Mouse (Mus musculus) common myeloid progenitor, adult 5-6 weeks (primary cell): ENCODE data around the gene Cradd. TPM values are rescaled to one million over a fixed set of nuclear protein-coding genes. Genes with fewer than 3 reads are reported as not detected.
A peak's percentile ranks its signal among the peaks of the same experiment; 100 is the strongest.

Experiments
- ATAC-seq: replicated peaks from 2 replicates; pipeline ENCODE4 v1.8.0; 2016; ENCODE audit warnings: low read depth, mild to moderate bottlenecking, moderate TSS enrichment, inconsistent platforms; ENCODE audit not compliant: poor library complexity, severe bottlenecking
- total RNA-seq: library from RNA; stranded (forward); fragments of 200-1000, 187-1606 nt; gene quantifications from 2 replicates; pipeline ENCODE4 v1.2.3, GENCODE M21; 2017

Cradd gene
- total RNA-seq, 1 experiment from 2014 or later: 3.7 TPM

GRCm38 (mm10) chr10:95283434-95283833 lies 40.5 kb downstream of the Cradd start:
- peak; percentile 66 for ATAC-seq

DNA sequence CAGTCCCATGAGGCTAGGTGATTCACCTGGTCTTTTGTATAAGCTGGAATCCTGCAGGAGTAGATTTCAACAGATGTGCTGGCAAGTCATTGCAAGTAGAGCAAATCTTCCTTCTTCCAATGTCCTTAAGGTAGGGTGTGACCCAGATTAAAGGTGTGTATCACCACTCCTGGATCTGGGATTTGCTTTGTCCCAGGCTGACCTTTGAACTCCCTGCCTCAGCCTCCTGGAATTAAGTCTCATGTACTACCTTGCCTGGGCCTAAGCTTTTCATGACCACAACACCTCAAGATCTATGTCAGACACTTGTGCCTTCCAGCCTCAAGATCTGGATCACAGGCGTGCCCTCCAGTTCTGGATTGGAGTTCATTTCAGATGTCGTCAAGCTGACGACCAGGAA lies 41.9 kb downstream of the Cradd start:
- no peak for ATAC-seq

DNA sequence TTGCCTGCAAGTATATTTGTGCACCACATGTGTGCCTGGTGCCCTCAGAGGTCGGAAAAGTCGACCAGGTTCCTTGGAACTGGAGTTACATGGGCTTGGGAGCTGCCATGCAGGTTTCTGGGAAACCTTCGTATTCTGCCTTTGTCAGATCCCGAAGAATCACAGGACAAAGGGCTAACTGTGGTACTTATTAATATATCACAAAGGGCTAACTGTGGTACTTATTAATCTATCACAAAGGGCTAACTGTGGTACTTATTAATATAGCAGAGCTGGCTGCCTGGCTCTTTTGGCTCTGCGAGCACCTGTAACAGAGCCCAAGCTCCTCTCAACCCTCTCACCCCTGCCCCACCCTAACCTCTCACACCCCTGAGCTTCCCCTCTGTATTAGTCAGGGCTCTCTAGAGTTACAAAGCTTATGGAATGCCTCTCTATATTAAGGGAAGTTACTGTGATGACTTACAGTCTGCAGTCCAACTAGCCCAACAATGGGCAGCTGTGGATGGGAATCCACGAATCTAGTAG lies 42.4 kb downstream of the Cradd start:
- no peak for ATAC-seq

GRCm38 (mm10) chr10:95280327-95280726 lies 43.6 kb downstream of the Cradd start:
- ATAC-seq: no peak

GRCm38 (mm10) chr10:95279459-95279858 lies 44.5 kb downstream of the Cradd start:
- ATAC-seq: no peak

- no peak for ATAC-seq
These were observed 45.8 kb downstream of the Cradd start for GRCm38 (mm10) chr10:95278085-95278484.

DNA sequence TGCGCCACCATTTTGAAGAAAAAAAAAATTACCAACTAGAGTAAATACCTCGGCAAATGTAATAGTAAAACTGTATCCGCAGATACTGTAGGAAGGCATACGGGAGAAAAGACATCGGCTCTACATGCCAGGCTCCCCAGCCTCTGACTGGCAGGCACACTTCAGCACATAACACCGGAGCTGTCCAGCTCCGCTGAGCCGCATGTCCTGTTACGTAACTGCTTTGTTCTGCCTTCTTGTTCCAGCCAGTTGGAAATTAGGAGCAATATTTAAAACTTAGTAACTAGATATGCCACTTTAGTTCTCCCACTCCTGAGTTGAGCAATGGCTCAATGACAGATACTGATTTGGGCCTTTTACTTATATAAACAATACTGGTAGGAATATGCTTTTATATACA lies 48.4 kb downstream of the Cradd start:
- no peak for ATAC-seq

- no peak for ATAC-seq
These were observed 50.7 kb downstream of the Cradd start for GRCm38 (mm10) chr10:95273226-95273625.

DNA sequence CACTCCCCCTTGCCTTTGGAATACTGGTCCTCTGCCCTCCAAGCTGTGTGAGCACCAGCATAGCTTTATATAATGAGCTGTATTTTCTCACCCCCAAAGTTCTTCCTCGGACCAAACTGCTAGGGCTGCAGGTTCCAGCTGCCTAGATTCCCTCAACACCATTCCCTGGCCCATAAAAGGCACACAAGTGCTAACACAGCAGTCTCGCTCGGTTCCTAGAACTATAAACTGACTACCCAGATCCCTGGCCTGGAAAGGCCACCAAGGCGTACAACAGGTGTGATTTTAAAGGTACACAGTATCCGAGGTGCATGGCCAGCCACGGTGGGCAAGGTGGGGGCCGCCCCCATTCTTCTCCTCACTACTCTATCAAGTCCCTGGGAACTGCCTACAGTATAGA lies 54.8 kb downstream of the Cradd start:
- no peak for ATAC-seq

DNA sequence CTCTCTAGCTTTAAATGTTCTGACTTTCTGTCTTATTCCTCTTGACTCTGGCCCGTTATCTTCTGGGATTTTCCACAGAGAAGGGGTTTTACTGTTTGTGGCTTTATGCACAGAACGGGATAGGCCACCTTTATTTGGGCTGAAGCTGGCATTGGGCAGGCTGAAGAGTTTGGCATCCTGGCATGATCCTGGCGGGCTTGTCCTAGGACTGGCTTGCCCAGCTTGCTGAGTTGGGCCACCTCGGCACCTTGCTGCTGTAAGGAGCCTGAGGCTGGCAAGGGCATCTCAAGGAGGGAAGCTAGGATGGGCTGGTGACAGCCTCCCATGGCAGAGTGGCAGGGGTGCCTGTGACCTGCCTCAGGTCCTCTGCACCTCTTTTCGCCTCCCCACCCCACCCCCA lies 55.6 kb downstream of the Cradd start:
- no peak for ATAC-seq

- no peak for ATAC-seq
These were observed 57.0 kb downstream of the Cradd start for GRCm38 (mm10) chr10:95266983-95267382.

DNA sequence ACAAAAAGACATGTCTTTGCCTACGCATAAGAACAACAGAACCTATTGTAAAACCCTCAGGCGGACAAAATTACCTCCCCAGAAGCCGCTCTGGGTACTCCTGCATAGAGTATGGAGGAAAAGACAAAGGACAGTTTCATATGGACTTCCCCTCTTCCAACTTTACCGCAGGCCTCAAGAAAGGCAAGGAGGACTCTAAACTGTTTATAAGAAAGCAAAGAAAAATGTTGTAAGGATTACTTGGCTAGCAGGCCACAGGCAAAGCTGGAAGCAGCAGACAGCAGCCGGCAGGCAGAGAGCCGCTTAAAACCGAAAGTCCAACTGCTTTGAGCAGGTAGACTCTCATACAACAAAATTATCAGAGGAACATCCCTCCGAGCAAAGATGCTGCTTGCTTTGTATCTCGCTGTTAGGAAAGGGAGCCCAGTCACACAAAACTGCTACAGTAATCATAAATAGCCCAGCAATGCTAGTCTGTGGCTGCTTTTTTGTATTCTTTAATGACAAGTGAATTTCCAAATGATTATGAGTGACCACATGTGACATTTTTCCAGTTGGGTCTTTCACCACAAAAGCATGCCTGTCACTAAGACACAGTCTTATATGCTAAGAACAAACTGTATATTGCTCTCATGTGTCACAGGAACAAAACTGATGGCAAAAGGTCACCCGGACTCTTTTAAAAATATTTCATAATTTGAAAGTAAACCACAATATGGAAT lies 57.7 kb downstream of the Cradd start:
- ATAC-seq: peak; percentile 10; the same call in 1 of the 2 replicates

GRCm38 (mm10) chr10:95265576-95265975 lies 58.4 kb downstream of the Cradd start:
- ATAC-seq: no peak

- ATAC-seq: peak; percentile 63
These were observed 59.2 kb downstream of the Cradd start for GRCm38 (mm10) chr10:95264485-95265321.

- peak; percentile 26; the same call in 1 of the 2 replicates for ATAC-seq
These were observed 61.5 kb downstream of the Cradd start for GRCm38 (mm10) chr10:95262388-95262787.

DNA sequence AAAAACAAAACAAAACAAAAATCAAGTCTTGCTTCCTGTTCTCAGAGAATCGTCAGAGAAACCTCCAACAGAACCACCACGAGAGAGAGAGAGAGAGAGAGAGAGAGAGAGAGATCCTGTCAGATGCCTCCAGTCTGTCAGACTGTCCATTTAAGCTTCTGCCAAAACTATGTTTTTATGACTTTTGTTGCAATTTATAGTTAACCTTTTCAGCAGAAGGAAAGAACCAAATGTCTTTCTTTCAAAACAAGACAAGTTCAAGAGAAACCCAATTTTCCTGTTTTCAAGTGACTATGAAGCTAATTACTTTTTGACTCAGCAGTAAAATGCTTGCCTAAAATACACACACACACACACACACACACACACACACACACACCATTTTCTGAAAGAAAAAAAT lies 62.7 kb downstream of the Cradd start:
- no peak for ATAC-seq

DNA sequence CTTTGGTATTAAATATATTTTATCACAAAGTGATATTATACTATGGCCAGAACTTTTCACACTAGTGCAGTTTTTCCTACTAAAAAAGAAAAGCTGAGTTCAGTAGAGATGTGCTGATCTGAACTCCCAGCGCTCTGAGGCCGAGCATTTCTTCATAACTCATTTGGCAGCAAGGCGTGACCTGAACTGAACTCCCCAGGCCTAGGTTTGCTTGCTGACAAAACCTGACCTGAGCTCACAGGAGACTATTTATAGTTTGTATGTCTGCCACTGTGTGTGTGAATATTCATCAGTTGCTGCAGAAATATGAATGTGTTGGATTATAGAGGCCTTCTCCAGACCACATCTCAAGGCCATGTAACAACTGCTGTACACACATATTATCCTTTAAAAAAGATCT lies 63.5 kb downstream of the Cradd start:
- ATAC-seq: no peak

GRCm38 (mm10) chr10:95258471-95259155 lies 65.3 kb downstream of the Cradd start:
- no peak for ATAC-seq

DNA sequence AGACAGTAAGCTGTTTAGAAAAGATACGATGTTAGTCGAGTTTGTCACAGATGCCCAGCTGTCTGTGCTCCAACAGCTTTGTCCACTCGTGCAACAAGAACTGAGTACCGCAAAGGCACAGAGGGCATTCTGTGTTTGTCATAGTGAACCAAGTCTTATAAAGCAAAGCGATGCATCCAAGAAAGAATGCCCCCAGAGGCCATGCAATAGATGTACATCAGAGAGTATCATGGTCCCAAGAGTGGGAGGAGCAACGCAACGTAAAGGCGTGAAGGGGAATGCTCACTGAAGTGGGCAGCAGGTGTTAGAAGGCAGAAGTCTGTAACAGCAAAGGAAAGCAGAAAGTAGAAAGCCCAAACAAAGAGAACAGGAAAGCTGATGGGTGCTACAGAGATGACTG lies 66.0 kb downstream of the Cradd start:
- ATAC-seq: no peak; the same call in 1 of the 2 replicates

DNA sequence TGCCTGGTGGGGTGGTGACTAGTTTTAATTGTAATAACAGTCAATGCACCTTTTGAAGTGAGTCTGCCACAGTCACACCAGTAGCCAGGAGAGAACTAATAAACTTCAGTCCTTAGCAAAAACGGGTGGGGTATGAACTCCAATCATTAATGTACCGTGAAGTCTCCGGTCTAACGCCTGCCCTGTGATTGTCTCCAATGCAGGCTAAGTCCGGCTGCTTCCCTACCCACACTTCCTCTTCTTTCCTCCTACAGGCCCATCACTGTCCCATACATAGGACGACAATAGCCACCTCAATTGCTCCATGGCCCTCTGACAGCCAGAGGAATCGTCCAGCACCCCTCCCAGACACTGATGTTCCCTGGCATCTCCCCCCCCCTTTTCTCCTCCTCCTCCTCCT lies 67.8 kb downstream of the Cradd start:
- no peak; the same call in 1 of the 2 replicates for ATAC-seq
